Mouse (Mus musculus) hindbrain, embryonic 16.5 days (tissue): Measurements from ENCODE around the gene Tdp2. TPM values are rescaled to one million over a fixed set of nuclear protein-coding genes. Genes with fewer than 3 reads are reported as not detected.
"Not testable (repeated sequence)": the region's sequence is repeated elsewhere in the genome, so short reads cannot be mapped to it uniquely, and the experiment has no call there.

ENCODE experiments used
- ATAC-seq: fragments of 200-750 bp; cut with Nextera tagmentation; 2 replicates; pipeline ENCODE4 v1.8.0; 2017; ENCODE audit warnings: moderate TSS enrichment, moderate library complexity
- H3K27ac ChIP-seq: fragments of 300-500 bp; sonication (generic); 2 replicates; pipeline ENCODE4 v1.5.1; 2014; ENCODE audit warnings: low read depth, mild to moderate bottlenecking, control low read depth, low read length, moderate library complexity
- H3K27me3 ChIP-seq: fragments of 300-500 bp; sonication (generic); replicated peaks from 2 replicates; pipeline ENCODE4 v1.6.1; 2014; ENCODE audit warnings: low read length; ENCODE audit not compliant: control insufficient read depth, insufficient read depth
- H3K36me3 ChIP-seq: fragments of 300-500 bp; sonication (generic); 2 replicates; pipeline ENCODE4 v1.6.1; 2014; ENCODE audit warnings: mild to moderate bottlenecking, low read length, moderate library complexity, mixed read lengths; ENCODE audit not compliant: control insufficient read depth, insufficient read depth
- H3K4me1 ChIP-seq: fragments of 300-500 bp; sonication (generic); 2 replicates; pipeline ENCODE4 v1.6.1; 2014; ENCODE audit warnings: low read depth, low read length; ENCODE audit not compliant: control insufficient read depth, insufficient read depth
- H3K4me2 ChIP-seq: fragments of 300-500 bp; sonication (generic); 2 replicates; pipeline ENCODE4 v1.6.1; 2014; ENCODE audit warnings: mild to moderate bottlenecking, low read length, control low read depth, moderate library complexity
- H3K4me3 ChIP-seq: fragments of 300-500 bp; sonication (generic); 2 replicates; pipeline ENCODE4 v1.5.1; 2014; ENCODE audit warnings: mild to moderate bottlenecking, low read length, control low read depth, moderate library complexity
- H3K9ac ChIP-seq: fragments of 300-500 bp; sonication (generic); 2 replicates; pipeline ENCODE4 v1.6.1; 2014; ENCODE audit warnings: low read depth, mild to moderate bottlenecking, control low read depth, low read length, moderate library complexity
- H3K9me3 ChIP-seq: fragments of 300-500 bp; sonication (generic); 2 replicates; pipeline ENCODE4 v1.6.1; 2014; ENCODE audit warnings: mild to moderate bottlenecking, low read length, moderate library complexity; ENCODE audit not compliant: control insufficient read depth
- WGBS: fragments of 180-500 bp; shearing (Covaris S2); extraction: QIAGEN DNeasy Blood & Tissue Kit; methylation state at CpG from one replicate; pipeline ENCODE4 v1.1.7; 2014; 5-methylcytosine and 5-hydroxymethylcytosine counted together
- polyA plus RNA-seq: library from polyadenylated mRNA; unstranded; fragments of >200 nt; fragmentation: Nextera tagmentation; extraction: Ambion mirVana; gene quantifications from 2 replicates; pipeline ENCODE4 v1.2.1, GENCODE M21; 2015

Tdp2 gene
- polyA plus RNA-seq, 1 experiment from 2014 or later: 35.4 TPM

- H3K27me3 ChIP-seq: no peaks in the 10 kb centered on the region
- H3K4me2 ChIP-seq: peak overlapping the region; percentile 78
- H3K9me3 ChIP-seq: no peaks in the 10 kb centered on the region
- WGBS: 51% methylated on average over 2 of the region's 2 CpGs
- no peak overlapping the region for H3K27ac ChIP-seq
- H3K4me1 ChIP-seq: peaks cover 20% of the 10 kb centered on the region
- no peak for ATAC-seq
- H3K4me3 ChIP-seq: peak overlapping the region; percentile 96
- peak overlapping the region; percentile 92 for H3K9ac ChIP-seq
- H3K36me3 ChIP-seq: no peaks in the 10 kb centered on the region
These were observed 1.3 kb downstream of the Tdp2 start for GRCm38 (mm10) chr13:24832811-24833155.

- not testable (repeated sequence) for H3K9me3 ChIP-seq, ATAC-seq, H3K27ac ChIP-seq, H3K4me3 ChIP-seq, H3K4me2 ChIP-seq, H3K27me3 ChIP-seq, H3K9ac ChIP-seq, H3K36me3 ChIP-seq
- H3K4me1 ChIP-seq: peaks cover 11% of the 10 kb centered on the region
- WGBS: 94% methylated on average over 8 of the region's 8 CpGs
These were observed 6.3 kb downstream of the Tdp2 start for GRCm38 (mm10) chr13:24837765-24838164.

- Histone ChIP-seq H3K4me3 (no peak overlapping the region), H3K4me1 (no peaks in the 10 kb centered on the region; the same call in 1 of the 2 replicates), H3K27me3 (no peaks in the 10 kb centered on the region), H3K4me2 (no peak overlapping the region), H3K9ac (no peak overlapping the region), H3K36me3 (no peaks in the 10 kb centered on the region), H3K9me3 (no peaks in the 10 kb centered on the region), H3K27ac (no peak overlapping the region)
- ATAC-seq: no peak
- WGBS: 85% methylated on average over 3 of the region's 3 CpGs
These were observed 8.4 kb downstream of the Tdp2 start for GRCm38 (mm10) chr13:24839831-24840230.

- peaks cover 3% of the 10 kb centered on the region; the same call in 1 of the 2 replicates for H3K4me1 ChIP-seq
- 93% methylated on average over 3 of the region's 3 CpGs for WGBS
- no peak overlapping the region for H3K9ac ChIP-seq
These were observed 10.2 kb downstream of the Tdp2 start for GRCm38 (mm10) chr13:24841702-24842101.

GRCm38 (mm10) chr13:24844983-24845955 is 13.8 kb downstream of the Tdp2 start, which contains the start of gene D130043K22Rik:
Gene D130043K22Rik (plus strand): TSS chr13:24845135.
- Histone ChIP-seq H3K9me3 (no peaks in the 10 kb centered on the region), H3K4me2 (peak within 1 kb of the TSS; percentile 61), H3K9ac (peak within 1 kb of the TSS; percentile 54), H3K27me3 (no peaks in the 10 kb centered on the region), H3K27ac (peak within 1 kb of the TSS; percentile 1; the same call in 1 of the 2 replicates), H3K4me3 (peak within 1 kb of the TSS; percentile 45), H3K36me3 (no peaks in the 10 kb centered on the region), H3K4me1 (peaks cover 3% of the 10 kb centered on the region; the same call in 1 of the 2 replicates)
- WGBS: 10% methylated on average over 40 of the region's 40 CpGs
- ATAC-seq: peak; percentile 96

More at GRCm38 (mm10) chr13:24841702-24842101, 10.2 kb downstream of the Tdp2 start:
- no peaks in the 10 kb centered on the region for H3K27me3 ChIP-seq
- no peaks in the 10 kb centered on the region for H3K9me3 ChIP-seq
- H3K4me3 ChIP-seq: no peak overlapping the region
- H3K27ac ChIP-seq: no peak overlapping the region
- H3K36me3 ChIP-seq: no peaks in the 10 kb centered on the region
- no peak for ATAC-seq
- no peak overlapping the region for H3K4me2 ChIP-seq

GRCm38 (mm10) chr13:24849318-24849717 is 17.8 kb downstream of the Tdp2 start:
- Histone ChIP-seq H3K27me3 (no peaks in the 10 kb centered on the region), H3K9ac (no peak overlapping the region), H3K27ac (no peak overlapping the region), H3K4me1 (peaks cover 3% of the 10 kb centered on the region; the same call in 1 of the 2 replicates), H3K4me3 (no peak overlapping the region), H3K4me2 (no peak overlapping the region), H3K9me3 (no peaks in the 10 kb centered on the region), H3K36me3 (no peaks in the 10 kb centered on the region)
- ATAC-seq: no peak
- 79% methylated on average over 4 of the region's 4 CpGs for WGBS

GRCm38 (mm10) chr13:24851989-24852388 is 20.5 kb downstream of the Tdp2 start:
- Histone ChIP-seq H3K4me2 (no peak overlapping the region), H3K36me3 (no peaks in the 10 kb centered on the region; the same call in 1 of the 2 replicates), H3K9me3 (no peaks in the 10 kb centered on the region), H3K27ac (no peak overlapping the region), H3K27me3 (no peaks in the 10 kb centered on the region), H3K9ac (no peak overlapping the region), H3K4me3 (no peak overlapping the region), H3K4me1 (no peaks in the 10 kb centered on the region)
- 82% methylated on average over 2 of the region's 2 CpGs for WGBS
- no peak for ATAC-seq

- Histone ChIP-seq H3K27ac (no peak overlapping the region), H3K4me1 (no peaks in the 10 kb centered on the region), H3K36me3 (peaks cover 4% of the 10 kb centered on the region; the same call in 1 of the 2 replicates), H3K4me2 (no peak overlapping the region), H3K9me3 (no peaks in the 10 kb centered on the region), H3K27me3 (no peaks in the 10 kb centered on the region), H3K4me3 (no peak overlapping the region), H3K9ac (no peak overlapping the region)
- 83% methylated on average over 3 of the region's 3 CpGs for WGBS
- ATAC-seq: no peak
These were observed 21.1 kb downstream of the Tdp2 start for GRCm38 (mm10) chr13:24852570-24852969.

GRCm38 (mm10) chr13:24859115-24859514 is 27.6 kb downstream of the Tdp2 start:
- H3K4me2 ChIP-seq: no peak overlapping the region
- H3K36me3 ChIP-seq: peaks cover 6% of the 10 kb centered on the region
- no peaks in the 10 kb centered on the region for H3K4me1 ChIP-seq
- H3K9me3 ChIP-seq: no peaks in the 10 kb centered on the region
- no peak overlapping the region for H3K27ac ChIP-seq
- H3K4me3 ChIP-seq: no peak overlapping the region
- ATAC-seq: no peak
- H3K27me3 ChIP-seq: no peaks in the 10 kb centered on the region
- no peak overlapping the region for H3K9ac ChIP-seq
